8 mouse cellular contexts compared by ENCODE assay signal in genomic region chr11:73199879-73200278, GRCm38 (mm10). TPM values are rescaled to one million over a fixed set of nuclear protein-coding genes. Genes with fewer than 3 reads are reported as not detected.
DNase-seq lines count a peak whose midpoint lies in the region; ATAC-seq and TF ChIP-seq lines count a peak whose summit lies in the region.

No protein-coding gene starts in this region.

- peak overlapping the region; percentile 92 for H3K4me2 ChIP-seq in hindbrain, embryonic 11.5 days (replicated peaks; ENCODE audit: low read depth, low read length)
- peak overlapping the region; percentile 95 for H3K4me2 ChIP-seq in limb, embryonic 15.5 days
- peak overlapping the region; percentile 93 for H3K4me2 ChIP-seq in neural tube, embryonic 12.5 days (replicated peaks)

- H3K36me3 ChIP-seq in hindbrain, embryonic 11.5 days (ENCODE audit: control insufficient read depth, insufficient read depth, low read length): no peaks in the 10 kb centered on the region
- H3K36me3 ChIP-seq in limb, embryonic 15.5 days: 0 out of 2 replicates have a peak, but pooled peaks cover 8% of the 10 kb centered on the region
- H3K36me3 ChIP-seq in neural tube, embryonic 12.5 days: peaks cover 8% of the 10 kb centered on the region

- TF ChIP-seq POLR2A in bone marrow, adult 2 months (IDR thresholded peaks at IDR 0.05; ENCODE audit: borderline replicate concordance, control insufficient read depth, low read depth, low read length): no peak

- ATAC-seq in hindbrain, embryonic 11.5 days (ENCODE audit: low FRiP score): peak; percentile 1; the same call in 1 of the 2 replicates
- no peak for ATAC-seq in limb, embryonic 15.5 days (ENCODE audit: insufficient number of reproducible peaks, low FRiP score, low TSS enrichment, low read depth)
- ATAC-seq in neural tube, embryonic 12.5 days (ENCODE audit: low FRiP score, low read depth): no peak; the same call in 1 of the 2 replicates

- no peaks in the 10 kb centered on the region for H3K9me3 ChIP-seq in hindbrain, embryonic 11.5 days (ENCODE audit: control insufficient read depth, low read length)
- H3K9me3 ChIP-seq in limb, embryonic 15.5 days: no peaks in the 10 kb centered on the region
- H3K9me3 ChIP-seq in neural tube, embryonic 12.5 days: no peaks in the 10 kb centered on the region

- no peaks in the 10 kb centered on the region for H3K27me3 ChIP-seq in hindbrain, embryonic 11.5 days (ENCODE audit: control insufficient read depth, insufficient read depth, low read length)
- no peaks in the 10 kb centered on the region for H3K27me3 ChIP-seq in limb, embryonic 15.5 days
- H3K27me3 ChIP-seq in neural tube, embryonic 12.5 days (replicated peaks): no peaks in the 10 kb centered on the region

- peak overlapping the region; percentile 92 for H3K4me3 ChIP-seq in bone marrow, adult 2 months (replicated peaks; ENCODE audit: control insufficient read depth, low read depth, low read length)
- H3K4me3 ChIP-seq in hindbrain, embryonic 11.5 days (ENCODE audit: low read depth, low read length): peak overlapping the region; percentile 60
- peak overlapping the region; percentile 77 for H3K4me3 ChIP-seq in limb, embryonic 15.5 days
- H3K4me3 ChIP-seq in neural tube, embryonic 12.5 days: peak overlapping the region; percentile 63

- DNase-seq in adrenal gland, postnatal 10 days: peak; percentile 24
- DNase-seq in adrenal gland, postnatal 25 days: no peak
- DNase-seq in hindbrain, embryonic 11.5 days (ENCODE audit: low spot score): no peak
- DNase-seq in c-Kit-positive CD71-positive TER-119-positive erythroid progenitor cells, embryonic 14.5 days (ENCODE audit: low spot score): no peak
- DNase-seq in cerebellum, adult 9-11 months: no peak

- H3K4me1 ChIP-seq in bone marrow, adult 2 months (ENCODE audit: control insufficient read depth, insufficient read depth, low read length): no peaks in the 10 kb centered on the region
- H3K4me1 ChIP-seq in hindbrain, embryonic 11.5 days (replicated peaks; ENCODE audit: control insufficient read depth, insufficient read depth, low read length): no peaks in the 10 kb centered on the region
- peaks cover 22% of the 10 kb centered on the region for H3K4me1 ChIP-seq in limb, embryonic 15.5 days
- H3K4me1 ChIP-seq in neural tube, embryonic 12.5 days: peaks cover 18% of the 10 kb centered on the region

- 1% methylated on average over 12 of the region's 12 CpGs for WGBS in bone marrow, adult 2 months
- WGBS in hindbrain, embryonic 11.5 days: 5% methylated on average over 12 of the region's 12 CpGs
- 3% methylated on average over 12 of the region's 12 CpGs for WGBS in limb, embryonic 15.5 days
- 4% methylated on average over 12 of the region's 12 CpGs for WGBS in neural tube, embryonic 12.5 days

- peak overlapping the region; percentile 64 for H3K9ac ChIP-seq in hindbrain, embryonic 11.5 days (ENCODE audit: low read depth, low read length)
- H3K9ac ChIP-seq in limb, embryonic 15.5 days: peak overlapping the region; percentile 85
- H3K9ac ChIP-seq in neural tube, embryonic 12.5 days: peak overlapping the region; percentile 70

- TF ChIP-seq CTCF in bone marrow, adult 2 months (IDR thresholded peaks at IDR 0.05; ENCODE audit: control insufficient read depth, insufficient read depth, low read length): no peak

- no peak overlapping the region for H3K27ac ChIP-seq in bone marrow, adult 2 months (ENCODE audit: control insufficient read depth, insufficient read depth, low read depth, low read length, poor library complexity)
- no peak overlapping the region for H3K27ac ChIP-seq in hindbrain, embryonic 11.5 days (ENCODE audit: low read depth, low read length)
- H3K27ac ChIP-seq in limb, embryonic 15.5 days: no peak overlapping the region
- H3K27ac ChIP-seq in neural tube, embryonic 12.5 days: no peak overlapping the region

RNA-seq across cellular contexts. Expression of gene Shpk, which starts 0.6 kb away (rescaled TPM):
- 1 to 10 TPM; 9.4 to 9.6 TPM for total RNA-seq in adrenal gland, postnatal 10 days (2021)
- total RNA-seq in adrenal gland, postnatal 25 days (2021): 9.9 and 13.8 TPM in 2 replicates
- 0.81 and 1.4 TPM in 2 replicates for polyA plus RNA-seq in bone marrow, adult 2 months (2011; ENCODE audit: insufficient read depth, insufficient read length, low replicate concordance, missing spikeins)
- polyA plus RNA-seq in hindbrain, embryonic 11.5 days (2014; fragmentation: Nextera tagmentation; extraction: Ambion mirVana): 0.99 and 1.2 TPM in 2 replicates
- polyA plus RNA-seq in limb, embryonic 15.5 days (2015; fragmentation: Nextera tagmentation; extraction: Ambion mirVana): 2.8 and 3.0 TPM in 2 replicates
- polyA plus RNA-seq in neural tube, embryonic 12.5 days (2016; fragmentation: Nextera tagmentation; extraction: Ambion mirVana): 1.9 and 2.3 TPM in 2 replicates

RNA-seq across cellular contexts. Expression of gene Ctns, which starts 1.0 kb away (rescaled TPM):
- total RNA-seq in adrenal gland, postnatal 10 days (2021): 10 to 100 TPM; 14.6 to 17.1 TPM
- total RNA-seq in adrenal gland, postnatal 25 days (2021): 17.4 and 20.6 TPM in 2 replicates
- 9.3 and 10.2 TPM in 2 replicates for polyA plus RNA-seq in bone marrow, adult 2 months (2011; ENCODE audit: insufficient read depth, insufficient read length, low replicate concordance, missing spikeins)
- polyA plus RNA-seq in hindbrain, embryonic 11.5 days (2014; fragmentation: Nextera tagmentation; extraction: Ambion mirVana): 19.1 and 25.2 TPM in 2 replicates
- 22.0 and 24.6 TPM in 2 replicates for polyA plus RNA-seq in limb, embryonic 15.5 days (2015; fragmentation: Nextera tagmentation; extraction: Ambion mirVana)
- 21.5 and 26.1 TPM in 2 replicates for polyA plus RNA-seq in neural tube, embryonic 12.5 days (2016; fragmentation: Nextera tagmentation; extraction: Ambion mirVana)

RNA-seq across cellular contexts. Expression of gene Tax1bp3, which starts 23.0 kb away (rescaled TPM):
- 10 to 100 TPM; 72.5 TPM for total RNA-seq in adrenal gland, postnatal 10 days (2021)
- total RNA-seq in adrenal gland, postnatal 25 days (2021): 71.3 and 79.4 TPM in 2 replicates
- polyA plus RNA-seq in bone marrow, adult 2 months (2011; ENCODE audit: insufficient read depth, insufficient read length, low replicate concordance, missing spikeins): 5.4 and 9.9 TPM in 2 replicates
- polyA plus RNA-seq in hindbrain, embryonic 11.5 days (2014; fragmentation: Nextera tagmentation; extraction: Ambion mirVana): 221 and 223 TPM in 2 replicates
- polyA plus RNA-seq in limb, embryonic 15.5 days (2015; fragmentation: Nextera tagmentation; extraction: Ambion mirVana): 217 and 224 TPM in 2 replicates
- 198 and 205 TPM in 2 replicates for polyA plus RNA-seq in neural tube, embryonic 12.5 days (2016; fragmentation: Nextera tagmentation; extraction: Ambion mirVana)

RNA-seq across cellular contexts. Expression of gene Emc6, which starts 23.0 kb away (rescaled TPM):
- total RNA-seq in adrenal gland, postnatal 10 days (2021): 100 to 1,000 TPM; 121 to 122 TPM
- 63.4 and 73.4 TPM in 2 replicates for total RNA-seq in adrenal gland, postnatal 25 days (2021)
- 34.9 and 46.1 TPM in 2 replicates for polyA plus RNA-seq in bone marrow, adult 2 months (2011; ENCODE audit: insufficient read depth, insufficient read length, low replicate concordance, missing spikeins)
- 132 and 134 TPM in 2 replicates for polyA plus RNA-seq in hindbrain, embryonic 11.5 days (2014; fragmentation: Nextera tagmentation; extraction: Ambion mirVana)
- polyA plus RNA-seq in limb, embryonic 15.5 days (2015; fragmentation: Nextera tagmentation; extraction: Ambion mirVana): 91.9 and 95.4 TPM in 2 replicates
- 122 and 129 TPM in 2 replicates for polyA plus RNA-seq in neural tube, embryonic 12.5 days (2016; fragmentation: Nextera tagmentation; extraction: Ambion mirVana)

RNA-seq across cellular contexts. Expression of gene Trpv1, which starts 34.2 kb away (rescaled TPM):
- under 1 TPM; 0.15 to 0.24 TPM for total RNA-seq in adrenal gland, postnatal 10 days (2021)
- 0.46 TPM in 1 of 2 replicates, not detected in the other for total RNA-seq in adrenal gland, postnatal 25 days (2021)
- polyA plus RNA-seq in bone marrow, adult 2 months (2011; ENCODE audit: insufficient read depth, insufficient read length, low replicate concordance, missing spikeins): not detected in 2 replicates
- polyA plus RNA-seq in hindbrain, embryonic 11.5 days (2014; fragmentation: Nextera tagmentation; extraction: Ambion mirVana): 0.13 TPM in 1 of 2 replicates, not detected in the other
- polyA plus RNA-seq in limb, embryonic 15.5 days (2015; fragmentation: Nextera tagmentation; extraction: Ambion mirVana): 0.09 and 0.13 TPM in 2 replicates
- polyA plus RNA-seq in neural tube, embryonic 12.5 days (2016; fragmentation: Nextera tagmentation; extraction: Ambion mirVana): 0.38 and 0.98 TPM in 2 replicates

Comparison
In these comparisons a context has a peak if more than half of its experiments do, and no peak if none do; other contexts are left out.
1. RNA of gene Tax1bp3, which starts 23.0 kb away (polyA plus RNA-seq): 221 to 223 TPM in hindbrain, embryonic 11.5 days, 217 to 224 TPM in limb, embryonic 15.5 days and 198 to 205 TPM in neural tube, embryonic 12.5 days; 5.4 to 9.9 TPM in bone marrow, adult 2 months; every median in the first group is over 10 times any median in the second.
2. Peak in every context shown above with its lines, with median percentiles within 50 percentile points of each other: H3K4me3 ChIP-seq, H3K4me2 ChIP-seq and H3K9ac ChIP-seq.